Mouse (Mus musculus) cortical plate, adult 2 months (tissue): ENCODE results near the gene Rab24. TPM values are rescaled to one million over a fixed set of nuclear protein-coding genes. Genes with fewer than 3 reads are reported as not detected.

Experiments
- H3K27ac ChIP-seq: fragments of 200-500 bp; 2 replicates; pipeline ENCODE4 v1.5.1; 2012; ENCODE audit warnings: low read length, control low read depth, inconsistent platforms; ENCODE audit not compliant: insufficient read depth
- H3K4me1 ChIP-seq: fragments of 200-500 bp; 2 replicates; pipeline ENCODE4 v1.6.1; 2011; ENCODE audit warnings: low read length; ENCODE audit not compliant: control insufficient read depth, insufficient read depth
- H3K4me3 ChIP-seq: fragments of 200-500 bp; 2 replicates; pipeline ENCODE4 v1.5.1; 2011; ENCODE audit warnings: mild to moderate bottlenecking, low read length, control low read depth; ENCODE audit not compliant: insufficient read depth
- CTCF ChIP-seq: fragments of 200-500 bp; IDR thresholded peaks from 2 replicates; pipeline ENCODE4 v1.5.1; 2011; ENCODE audit warnings: mild to moderate bottlenecking, control low read depth, low read length; ENCODE audit not compliant: insufficient read depth; ENCODE audit errors: extremely low read depth
- POLR2A ChIP-seq: fragments of 200-500 bp; IDR thresholded peaks from 2 replicates; pipeline ENCODE4 v1.6.1; 2011; ENCODE audit warnings: mild to moderate bottlenecking, low read length, control low read depth; ENCODE audit not compliant: insufficient read depth; ENCODE audit errors: extremely low read depth
- polyA plus RNA-seq: library from polyadenylated mRNA; depleted of rRNA; stranded (reverse); fragments of >200 nt; gene quantifications from 2 replicates; pipeline ENCODE4 v1.2.3, GENCODE M21; 2012

Rab24 gene
- polyA plus RNA-seq, 1 experiment, result 148 TPM

DNA sequence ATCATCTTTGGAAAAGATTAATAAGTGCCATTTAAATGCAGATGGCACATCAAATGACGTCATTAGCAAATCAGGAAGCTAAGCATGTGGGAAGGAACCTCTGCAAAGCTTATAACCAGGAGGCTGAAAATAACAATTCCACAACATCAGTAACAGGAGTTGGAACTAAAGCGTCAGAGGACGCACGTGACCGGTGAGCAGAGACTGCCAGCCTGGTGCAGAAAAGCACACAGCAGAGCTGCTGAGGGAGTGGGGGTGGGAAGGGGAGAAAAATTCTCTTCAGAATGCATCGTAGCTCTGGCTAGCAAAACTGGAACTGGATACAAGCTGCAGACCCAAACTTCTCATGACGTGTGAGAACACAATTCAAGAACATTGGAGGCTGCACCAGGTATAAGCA, 22.5 kb upstream of the Rab24 start:
- Histone ChIP-seq H3K4me3 (no peak overlapping the region), H3K4me1 (peaks cover 2% of the 10 kb centered on the region), H3K27ac (no peak overlapping the region)
- TF ChIP-seq POLR2A (no peak), CTCF (no peak)

DNA sequence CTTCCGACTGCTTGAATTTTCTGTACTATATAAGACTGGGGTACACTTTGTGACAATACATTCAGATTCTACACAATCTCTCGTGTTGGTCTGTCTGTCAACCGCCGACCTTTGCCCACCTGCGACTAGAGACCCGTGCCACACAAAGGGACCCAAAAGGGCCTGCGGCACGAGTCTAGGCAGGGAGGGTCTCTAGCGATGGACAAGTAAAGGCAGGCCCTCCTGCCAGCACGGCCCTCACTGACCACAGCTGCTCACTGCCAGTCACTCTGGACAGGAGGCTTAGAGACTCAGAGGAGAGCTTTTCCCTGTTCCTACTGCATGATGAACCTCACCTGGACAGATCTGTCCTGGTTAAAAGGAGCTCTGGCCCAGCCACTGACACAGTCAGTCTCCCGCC, 20.7 kb upstream of the Rab24 start:
- H3K4me3 ChIP-seq, result no peak overlapping the region
- peaks cover 2% of the 10 kb centered on the region for H3K4me1 ChIP-seq
- H3K27ac ChIP-seq, result no peak overlapping the region
- TF ChIP-seq POLR2A, result no peak
- TF ChIP-seq CTCF, result no peak

DNA sequence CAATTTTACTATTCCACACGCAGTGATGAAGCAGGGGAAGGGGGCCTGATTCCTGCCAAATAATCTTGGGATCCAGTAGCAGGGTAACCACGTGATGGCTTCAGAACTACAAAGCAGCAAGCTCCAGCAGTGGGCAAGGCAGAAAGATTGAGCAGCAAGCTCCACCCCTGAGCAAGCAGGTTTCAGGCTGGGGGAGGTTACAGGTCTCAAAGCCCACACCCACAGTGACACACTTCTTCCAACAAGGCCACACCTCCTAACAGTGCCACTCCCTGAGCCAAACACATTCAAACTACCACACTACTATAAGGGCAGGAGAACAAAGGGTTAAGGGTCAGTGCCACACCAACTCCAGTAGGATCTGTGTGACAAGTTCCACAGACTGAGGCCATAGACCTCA, 17.5 kb upstream of the Rab24 start:
- TF ChIP-seq CTCF, result no peak
- no peak for TF ChIP-seq POLR2A
- Histone ChIP-seq H3K4me3 (no peak overlapping the region), H3K4me1 (peaks cover 2% of the 10 kb centered on the region), H3K27ac (no peak overlapping the region)

DNA sequence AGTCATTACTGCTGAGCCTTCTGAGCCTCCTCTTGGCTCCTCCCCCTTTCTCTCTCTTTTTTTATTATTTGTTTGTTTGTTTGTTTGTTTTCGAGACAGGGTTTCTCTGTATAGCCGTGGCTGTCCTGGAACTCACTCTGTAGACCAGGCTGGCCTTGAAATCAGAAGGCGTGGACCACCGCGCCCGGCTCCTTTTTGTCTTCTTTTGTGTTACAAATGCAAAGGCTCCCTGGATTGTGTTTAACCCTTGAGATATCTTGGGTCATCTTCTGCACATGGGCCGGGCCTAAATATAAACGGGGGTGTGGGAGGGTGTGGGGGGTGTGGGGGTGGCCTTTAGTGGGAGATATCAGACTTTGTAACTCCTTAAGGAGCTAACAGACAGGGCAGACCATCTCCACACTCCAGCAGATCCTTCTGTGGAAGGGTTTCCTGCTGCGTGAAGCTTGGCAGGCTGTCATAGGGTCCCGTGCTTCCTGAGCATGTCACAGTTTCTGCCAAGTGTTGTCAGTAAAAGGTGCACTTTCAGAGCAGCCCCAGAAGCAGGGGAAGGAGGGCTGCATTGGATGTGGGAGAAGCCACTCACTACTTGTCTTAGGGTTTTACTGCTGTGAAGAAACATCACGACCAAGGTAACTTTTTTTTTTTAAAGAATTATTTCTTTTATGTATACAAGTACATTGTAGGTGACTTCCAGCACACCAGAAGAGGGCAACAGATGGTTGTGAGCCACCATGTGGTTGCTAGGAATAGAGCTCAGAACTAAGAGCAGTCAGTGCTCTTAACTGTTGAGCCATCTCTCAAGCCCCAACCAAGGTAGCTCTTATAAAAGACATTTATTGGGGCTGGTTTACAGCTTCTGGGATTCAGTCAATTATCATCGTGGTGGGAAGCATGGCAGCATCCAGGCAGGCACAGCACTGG, 16.6 kb upstream of the Rab24 start:
- no peak for TF ChIP-seq CTCF
- no peak for TF ChIP-seq POLR2A
- H3K4me1 ChIP-seq, result no peaks in the 10 kb centered on the region
- H3K4me3 ChIP-seq, result no peak overlapping the region
- no peak overlapping the region for H3K27ac ChIP-seq

DNA sequence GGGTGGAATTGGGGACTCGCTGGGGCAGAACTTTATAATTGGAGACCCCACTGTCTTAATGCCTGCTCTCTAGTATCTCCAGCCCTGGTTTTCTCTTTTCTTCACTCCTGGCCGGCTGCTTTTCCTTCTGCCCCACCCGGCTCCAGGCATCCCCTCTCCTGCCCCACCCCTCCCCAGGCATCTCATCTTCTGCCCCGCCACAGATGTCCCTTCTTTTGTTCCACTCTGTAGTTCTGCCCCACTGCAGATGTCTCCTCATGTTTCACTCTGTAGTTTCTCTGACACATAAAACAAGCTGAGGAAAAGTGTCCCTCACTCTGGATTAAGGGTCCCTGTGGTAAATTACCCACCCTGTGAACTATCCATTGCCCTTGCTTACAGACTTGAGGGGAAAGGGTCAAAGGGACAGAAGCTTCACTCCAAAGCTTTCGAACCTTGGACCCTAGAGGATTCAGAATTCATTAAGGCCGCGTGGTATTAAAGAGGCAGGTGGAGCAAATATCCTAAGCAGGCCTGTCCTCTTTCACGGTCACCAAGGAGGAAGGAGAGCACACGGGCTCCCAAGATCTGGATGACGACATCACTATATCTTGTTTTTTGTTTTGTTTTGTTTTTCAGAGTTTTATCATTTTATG, 15.7 kb upstream of the Rab24 start:
- H3K4me1 ChIP-seq, result no peaks in the 10 kb centered on the region
- no peak for TF ChIP-seq POLR2A
- no peak for TF ChIP-seq CTCF
- H3K4me3 ChIP-seq, result no peak overlapping the region
- H3K27ac ChIP-seq, result no peak overlapping the region

DNA sequence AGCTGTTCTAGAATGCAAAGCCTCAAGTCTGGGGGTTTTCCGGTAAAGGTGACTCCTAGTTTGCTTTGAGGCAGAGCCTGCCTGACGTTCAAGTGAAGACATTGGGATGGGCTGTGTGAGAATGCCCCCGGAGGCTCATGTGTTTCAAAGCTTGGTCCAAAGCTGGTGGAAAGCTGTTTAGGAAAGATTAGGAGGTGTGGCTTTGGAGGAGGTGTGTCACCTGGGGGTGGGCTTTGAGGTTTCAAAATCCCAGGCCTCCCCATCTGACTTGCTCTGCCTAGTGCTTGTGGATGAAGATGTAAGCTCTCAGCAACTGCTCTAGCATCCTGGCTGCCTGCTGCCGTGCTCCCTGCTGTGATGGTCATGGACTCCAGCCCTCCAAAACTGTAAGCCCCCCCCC, 14.0 kb upstream of the Rab24 start:
- no peak overlapping the region for H3K27ac ChIP-seq
- H3K4me3 ChIP-seq, result no peak overlapping the region
- TF ChIP-seq POLR2A, result no peak
- no peak for TF ChIP-seq CTCF
- H3K4me1 ChIP-seq, result no peaks in the 10 kb centered on the region

DNA sequence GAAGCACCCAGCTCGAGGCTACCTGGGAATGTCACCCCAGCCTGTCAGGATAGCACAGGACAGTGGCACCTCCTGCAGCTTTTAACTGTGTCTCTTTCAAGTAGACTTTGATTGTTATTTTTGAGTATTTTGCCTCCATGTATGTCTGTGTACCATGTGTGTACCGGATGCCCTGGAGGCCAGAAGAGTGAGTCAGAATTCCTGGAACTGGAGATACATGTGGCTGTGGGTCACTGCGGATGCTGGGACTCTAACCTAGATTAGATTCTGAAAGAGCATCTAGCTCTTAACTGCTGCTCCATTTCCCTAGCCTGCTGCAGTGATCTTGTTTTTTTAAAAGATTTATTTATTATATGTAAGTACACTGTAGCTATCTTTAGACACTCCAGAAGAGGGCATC, 10.6 kb upstream of the Rab24 start:
- Histone ChIP-seq H3K4me3 (no peak overlapping the region), H3K4me1 (peaks cover under 1% of the 10 kb centered on the region), H3K27ac (no peak overlapping the region)
- TF ChIP-seq POLR2A (no peak), CTCF (no peak)

DNA sequence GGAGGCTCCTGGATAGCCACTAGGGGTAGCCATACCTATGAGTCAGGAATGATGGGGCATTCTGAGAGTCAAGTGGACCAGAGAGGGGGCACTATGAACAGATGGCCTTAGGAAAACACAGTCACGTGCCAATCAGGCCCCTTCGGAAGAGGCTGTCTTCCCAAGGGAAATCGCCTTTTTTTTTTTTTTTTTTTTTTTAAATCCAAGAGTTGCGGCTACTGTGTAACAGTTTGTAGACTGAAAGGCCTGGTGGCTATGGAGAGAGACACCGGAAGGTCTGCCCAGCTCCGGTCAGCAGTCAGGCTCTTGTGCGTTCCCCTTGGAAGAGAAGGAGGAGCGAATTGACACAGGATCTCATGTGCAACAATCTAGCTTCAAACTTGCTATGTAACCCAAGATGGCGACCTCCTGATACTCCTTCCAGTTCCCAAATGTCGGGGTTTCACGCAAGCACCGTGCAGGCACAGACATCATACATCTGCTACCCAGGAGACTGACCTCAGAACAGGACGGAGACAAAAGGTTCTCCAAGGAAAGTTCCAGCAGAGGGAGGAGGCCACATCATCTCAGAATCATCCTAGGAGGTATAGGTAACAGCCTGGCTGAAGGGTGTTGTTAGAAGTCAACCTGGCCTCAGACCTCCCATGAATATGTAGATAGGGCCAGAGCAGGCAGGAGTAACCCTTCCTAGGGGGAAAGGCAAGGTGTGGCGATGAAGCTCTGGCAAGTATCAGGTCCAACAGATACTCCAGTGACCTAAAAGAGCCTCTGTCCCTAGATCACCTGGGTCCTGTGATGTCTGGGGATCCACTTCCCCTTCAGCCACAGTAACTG, 9.0 kb upstream of the Rab24 start:
- H3K4me1 ChIP-seq, result peaks cover 2% of the 10 kb centered on the region
- TF ChIP-seq CTCF, result no peak
- no peak for TF ChIP-seq POLR2A
- no peak overlapping the region for H3K27ac ChIP-seq
- peak overlapping the region; percentile 34; the same call in 1 of the 2 replicates for H3K4me3 ChIP-seq
